Mouse (Mus musculus) layer of hippocampus, adult 18-20 months (tissue): ENCODE measurements at regions not wholly inside any gene's neighbourhood (a gene's known extent, or its start where the extent isn't known, plus 50 kb on each side); places are given as distances from the start of the nearest gene placed in this dataset.
A peak's percentile ranks its signal among the peaks of the same experiment; 100 is the strongest.

Experiments used
- DNase-seq, 2 experiments: peaks; one replicate each; pipeline ENCODE4 v3.0.0; 2022; ENCODE audit warnings: low spot score in 2 of 2

DNA sequence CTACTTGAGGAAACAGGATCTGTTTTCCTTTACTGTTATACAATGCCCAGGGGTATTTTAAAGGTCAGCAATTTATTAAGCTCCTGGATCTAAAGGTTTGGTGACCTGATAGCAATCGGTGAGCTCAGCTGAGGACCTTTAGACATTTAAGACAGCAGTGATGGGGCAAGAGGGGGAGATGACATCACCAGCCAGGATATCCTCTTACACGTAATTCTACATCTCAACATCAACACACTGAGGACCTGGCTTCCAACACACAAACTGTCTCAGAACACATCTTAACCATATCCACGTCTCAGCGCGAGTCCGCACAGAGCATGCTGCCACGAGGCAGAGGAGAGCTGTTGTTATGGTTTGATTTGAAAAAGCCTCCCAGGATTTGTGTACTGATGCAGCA lies 69.2 kb downstream of the Nhlrc3 start:
- no peak for DNase-seq

GRCm38 (mm10) chr3:53381704-53382581 lies 81.2 kb downstream of the Nhlrc3 start:
- DNase-seq, result no peak

- DNase-seq, result peak in 1 of 2 experiments; percentile 58
These were observed 83.5 kb downstream of the Nhlrc3 start for GRCm38 (mm10) chr3:53379519-53380181.

DNA sequence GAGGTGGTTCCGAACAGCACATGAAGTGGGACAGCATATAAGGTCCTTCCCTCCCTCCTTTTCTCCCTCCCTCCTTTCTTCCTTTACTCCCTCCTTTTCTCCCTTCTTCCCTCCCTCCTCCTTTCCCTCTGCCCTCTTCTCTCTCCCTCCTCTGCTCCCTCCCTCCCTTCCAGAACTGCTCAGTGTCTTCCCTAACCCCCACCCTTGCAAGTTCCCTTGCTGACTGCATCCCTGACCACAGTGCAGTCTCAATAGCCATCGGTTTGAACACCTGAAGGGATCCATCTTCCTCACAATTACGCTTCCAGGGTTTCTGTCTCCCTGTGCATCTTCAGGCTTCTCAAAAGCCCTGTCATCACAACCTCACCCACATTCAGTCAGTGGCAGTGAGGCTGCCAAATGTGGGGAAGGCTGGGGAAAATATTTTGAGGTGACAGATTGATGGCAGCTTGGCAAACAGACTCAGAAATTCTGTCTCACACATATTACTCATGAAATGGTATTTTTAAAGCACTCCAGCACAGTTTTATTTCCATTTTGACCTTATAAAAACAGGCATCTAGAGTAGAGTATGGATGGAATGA lies 86.2 kb downstream of the Nhlrc3 start:
- DNase-seq, result peak; percentile 78 to 87

GRCm38 (mm10) chr3:53372887-53373286 lies 90.2 kb downstream of the Nhlrc3 start:
- DNase-seq, result no peak

DNA sequence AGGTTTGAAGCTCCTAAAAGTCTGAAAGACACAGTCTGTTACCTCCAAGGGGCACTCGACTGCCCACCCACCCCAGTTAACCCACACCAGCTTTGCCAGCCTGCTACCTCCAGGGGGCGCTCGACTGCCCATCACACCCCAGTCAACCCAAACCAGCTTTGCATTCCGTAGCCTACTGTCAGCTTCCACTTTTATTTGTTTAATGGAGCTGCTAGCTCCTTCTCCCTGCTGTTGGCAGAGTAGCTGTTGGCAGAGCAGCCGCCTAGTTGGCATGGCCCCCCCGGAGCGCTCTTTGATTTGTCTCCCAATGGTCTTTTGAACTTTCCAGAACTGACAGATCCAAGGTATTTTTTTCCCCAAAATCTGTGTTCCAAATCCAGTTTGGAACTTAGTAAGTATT lies 91.2 kb downstream of the Nhlrc3 start:
- DNase-seq, result peak in 1 of 2 experiments; percentile 17

DNA sequence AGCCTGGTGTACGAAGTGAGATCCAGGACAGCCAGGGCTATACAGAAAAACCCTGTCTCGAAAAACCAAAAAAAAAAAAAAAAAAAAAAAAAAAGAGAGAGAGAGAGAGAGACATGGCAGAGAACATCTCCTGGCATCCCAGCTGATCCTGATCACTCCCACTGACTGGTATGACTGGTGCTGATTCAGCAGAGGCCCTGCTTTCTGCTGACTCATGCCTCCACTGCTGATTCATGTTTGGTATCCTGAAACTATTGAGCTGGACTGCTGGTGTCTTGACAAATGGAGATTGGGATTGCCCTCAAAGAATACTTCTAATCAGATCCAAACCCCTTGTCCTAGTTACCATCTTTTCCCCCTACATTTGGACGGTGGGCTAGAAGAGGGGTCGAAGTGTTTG lies 101.9 kb downstream of the Nhlrc3 start:
- DNase-seq, result no peak

- DNase-seq, result no peak
These were observed 109.4 kb downstream of the Nhlrc3 start for GRCm38 (mm10) chr3:53353693-53354092.

- DNase-seq, result no peak
These were observed 109.8 kb downstream of the Nhlrc3 start for GRCm38 (mm10) chr3:53353282-53353681.

GRCm38 (mm10) chr3:53343638-53344037 lies 119.5 kb downstream of the Nhlrc3 start:
- no peak for DNase-seq

DNA sequence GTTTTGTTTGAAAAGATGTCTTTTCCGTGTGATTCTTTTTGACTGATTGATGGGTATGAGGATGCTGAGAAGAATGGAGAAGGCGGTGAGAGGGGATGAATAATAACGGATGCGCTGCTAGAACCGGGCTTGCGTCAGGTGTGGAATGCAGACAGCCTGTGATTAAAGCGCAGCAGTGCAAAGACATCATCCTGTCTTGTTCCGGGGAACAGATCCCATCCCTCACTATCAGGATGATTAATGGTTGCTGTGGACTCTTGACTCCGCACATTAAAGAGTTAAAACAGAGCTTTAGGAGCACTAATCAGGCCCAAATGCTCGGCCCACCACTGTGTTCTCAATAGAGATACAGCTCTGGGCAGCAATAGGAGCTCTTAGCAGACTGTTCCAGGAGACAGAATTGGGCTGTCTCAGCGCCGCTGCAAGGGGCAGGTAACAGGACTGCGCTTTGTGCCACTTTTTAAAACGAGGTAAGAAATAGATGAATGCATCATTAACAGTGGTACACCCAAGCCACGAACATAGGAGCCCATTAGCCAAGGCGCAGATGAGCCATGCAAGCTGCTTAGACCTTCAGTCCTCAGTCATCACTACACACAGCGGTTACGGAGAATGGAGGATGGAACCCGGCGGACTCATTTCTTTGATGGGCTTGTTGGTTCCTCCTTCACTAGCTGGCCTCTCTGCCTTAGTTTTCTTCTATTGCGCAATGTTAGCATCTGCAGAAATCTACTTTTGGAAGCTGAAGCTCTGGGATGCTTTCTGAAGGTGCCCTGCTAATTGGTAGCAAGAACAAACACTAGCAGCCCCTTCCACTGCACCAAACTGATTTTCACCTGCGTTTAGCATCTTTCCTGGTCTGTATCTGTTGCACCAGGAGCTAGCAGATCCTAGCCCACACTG lies 121.6 kb downstream of the Nhlrc3 start:
- DNase-seq, result no peak

- DNase-seq, result no peak
These were observed 124.6 kb downstream of the Nhlrc3 start for GRCm38 (mm10) chr3:53338571-53338970.

DNA sequence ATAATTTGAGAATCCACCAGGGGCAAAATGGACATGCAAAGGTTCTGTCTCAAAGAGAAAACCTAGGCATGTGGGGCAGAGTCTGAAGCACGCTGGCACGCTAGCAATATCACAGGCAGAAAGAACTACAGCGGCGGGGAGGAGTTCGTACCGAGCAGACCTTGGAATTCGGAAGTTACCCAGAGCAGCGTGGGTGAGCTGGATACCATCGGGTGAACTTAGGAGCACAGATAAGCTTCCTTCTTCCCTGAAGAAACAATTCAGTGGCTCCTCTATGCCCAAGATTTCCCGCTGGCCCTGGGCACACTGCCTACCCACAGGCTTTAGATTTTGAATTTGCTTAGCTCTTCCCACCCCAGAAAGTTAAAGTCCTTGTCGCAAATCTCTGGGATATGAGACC lies 129.1 kb downstream of the Nhlrc3 start:
- DNase-seq, result no peak

DNA sequence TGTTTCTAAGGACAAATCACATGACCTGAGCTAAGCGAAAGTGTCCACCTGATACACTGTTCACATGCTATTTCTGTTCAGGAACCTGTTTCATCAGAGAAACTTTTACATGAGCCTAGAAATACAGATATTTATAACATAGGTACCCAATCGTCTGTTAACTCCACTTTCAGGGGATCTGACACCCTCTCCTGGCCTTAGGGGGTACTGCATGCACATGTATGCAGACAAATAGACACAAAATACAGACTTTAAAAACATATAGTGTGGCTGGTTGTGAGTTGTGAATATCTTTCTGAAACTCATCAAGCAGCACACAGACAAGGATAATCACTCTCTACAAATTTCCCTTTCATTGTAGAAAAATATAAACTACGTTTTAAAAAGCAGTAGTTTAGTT lies 133.6 kb downstream of the Nhlrc3 start:
- DNase-seq, result no peak

DNA sequence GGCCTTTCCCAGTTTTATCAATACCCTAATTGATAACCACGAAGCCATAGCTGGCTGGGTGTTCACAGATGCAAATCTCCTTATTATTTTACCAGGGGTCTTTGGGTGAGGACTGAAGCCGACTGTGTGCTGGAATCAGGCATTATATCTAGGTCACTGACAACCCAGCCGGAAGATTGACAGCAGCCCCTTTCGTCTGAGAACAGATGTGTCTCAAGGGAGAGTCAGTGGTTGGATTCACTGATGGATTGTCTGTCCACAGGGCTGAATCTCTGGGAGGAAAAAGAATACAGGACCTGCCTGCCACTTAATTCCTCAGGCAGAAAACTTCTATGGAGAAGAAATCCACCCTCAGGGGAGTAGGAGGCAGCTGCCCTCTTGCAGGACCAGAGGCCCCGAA lies 135.7 kb downstream of the Nhlrc3 start:
- DNase-seq, result no peak

- no peak for DNase-seq
These were observed 136.2 kb downstream of the Nhlrc3 start for GRCm38 (mm10) chr3:53326967-53327366.

DNA sequence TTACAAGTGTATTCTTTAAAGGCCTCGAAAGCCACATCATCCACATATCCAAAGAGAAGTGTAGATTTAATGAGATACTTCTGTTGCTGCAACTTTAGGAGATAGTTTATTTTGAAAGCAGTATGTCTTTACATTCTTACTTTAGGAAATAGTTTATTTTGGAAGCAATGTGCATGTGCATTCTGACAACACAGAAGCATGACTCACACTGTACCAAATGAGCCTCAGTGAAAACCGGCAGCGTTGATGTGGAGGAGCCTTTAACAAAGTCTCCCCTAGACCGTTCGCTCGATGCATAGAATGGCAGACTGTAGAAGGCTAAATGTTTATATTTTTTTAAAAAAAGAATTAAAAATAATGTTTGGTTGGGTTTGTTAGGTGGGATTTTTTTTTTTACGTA lies 138.1 kb downstream of the Nhlrc3 start:
- no peak for DNase-seq

GRCm38 (mm10) chr3:53324386-53324785 lies 138.7 kb downstream of the Nhlrc3 start:
- no peak for DNase-seq

- DNase-seq, result no peak
These were observed 147.7 kb downstream of the Nhlrc3 start for GRCm38 (mm10) chr3:53315449-53315848.
